Mouse (Mus musculus) spleen, adult 2 months (tissue): ENCODE results near the gene Apopt1.

ENCODE experiments used
- CTCF ChIP-seq: fragments of 200-500 bp; IDR thresholded peaks from 2 replicates; pipeline ENCODE4 v1.5.1; 2011; ENCODE audit warnings: mild to moderate bottlenecking, inconsistent platforms; ENCODE audit not compliant: insufficient read depth, insufficient read length, insufficient replicate concordance; ENCODE audit errors: extremely low read depth
- POLR2A ChIP-seq: fragments of 200-500 bp; IDR thresholded peaks from 2 replicates; pipeline ENCODE4 v1.6.1; 2011; ENCODE audit warnings: low read depth, low read length, inconsistent platforms

DNA sequence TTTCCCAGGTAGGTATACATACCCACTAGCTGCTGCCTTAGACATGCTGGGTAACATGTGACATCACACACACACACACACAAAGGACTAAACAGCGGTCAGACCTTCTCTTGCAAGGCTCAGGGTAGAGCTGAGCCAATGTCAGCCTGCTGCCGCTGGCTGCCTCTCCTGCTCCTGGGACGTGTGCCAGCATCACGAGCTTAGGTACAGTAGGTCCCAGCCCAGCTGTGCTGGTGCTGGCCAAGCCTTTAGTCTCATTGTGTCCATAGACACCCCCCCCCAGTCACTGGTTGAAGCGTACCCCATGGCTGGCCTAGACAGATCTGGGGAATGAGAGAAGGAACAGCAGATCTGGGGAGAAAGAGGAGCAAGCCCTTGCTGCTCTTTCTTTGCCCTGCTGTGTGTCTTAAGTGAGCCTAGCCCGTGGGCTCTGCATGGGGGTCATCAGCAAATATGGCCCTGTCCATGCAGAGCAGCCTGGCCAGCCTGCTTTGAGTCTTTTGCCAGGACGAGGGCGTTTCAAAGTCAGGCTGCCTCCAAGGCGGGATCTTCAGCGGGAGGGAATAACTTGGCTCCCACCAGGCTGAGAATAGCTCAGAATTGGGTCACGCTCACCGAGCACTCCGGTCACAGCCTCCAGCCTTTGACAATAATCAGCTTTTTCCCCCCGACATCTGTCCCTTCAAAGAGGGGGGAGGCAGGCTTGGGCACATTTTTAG, 25.6 kb upstream of the Apopt1 start:
- TF ChIP-seq POLR2A, result no peak
- no peak for TF ChIP-seq CTCF
